Mouse (Mus musculus): Measurements from ENCODE around the gene Apol7e.
"Not testable (repeated sequence)": the region's sequence is repeated elsewhere in the genome, so short reads cannot be mapped to it uniquely, and the experiment has no call there.

GRCm38 (mm10) chr15:77727139-77727538 lies 28.5 kb downstream of the Apol7e start:
- TF ChIP-seq CTCF (IDR thresholded peaks at IDR 0.05; ENCODE audit: extremely low read depth, insufficient read depth, low read length): peak; percentile 39
- TF ChIP-seq POLR2A (IDR thresholded peaks at IDR 0.05; ENCODE audit: extremely low read depth, insufficient read depth, low read length): not testable (repeated sequence)
